Mouse (Mus musculus) limb, embryonic 14.5 days (tissue): ENCODE data around the gene Ly6g6c. TPM values are rescaled to one million over a fixed set of nuclear protein-coding genes. Genes with fewer than 3 reads are reported as not detected.

Experiments used
- ATAC-seq: fragments of 200-750 bp; cut with Nextera tagmentation; 2 replicates; pipeline ENCODE4 v1.8.0; 2017; ENCODE audit warnings: low read depth, moderate number of reproducible peaks, moderate TSS enrichment; ENCODE audit not compliant: low FRiP score
- DNase-seq: peaks from one replicate; pipeline ENCODE4 v3.0.0-alpha.2; 2015; ENCODE audit warnings: low spot score
- H3K27ac ChIP-seq: fragments of 300-500 bp; sonication (generic); replicated peaks from 2 replicates; pipeline ENCODE4 v1.5.1; 2014; ENCODE audit warnings: low read depth, mild to moderate bottlenecking, low read length, moderate library complexity, mixed read lengths
- H3K27me3 ChIP-seq: fragments of 300-500 bp; sonication (generic); 2 replicates; pipeline ENCODE4 v1.6.1; 2014; ENCODE audit warnings: low read length, mixed read lengths; ENCODE audit not compliant: control insufficient read depth, insufficient read depth
- H3K36me3 ChIP-seq: fragments of 300-500 bp; sonication (generic); 2 replicates; pipeline ENCODE4 v1.6.1; 2014; ENCODE audit warnings: mild to moderate bottlenecking, low read length, moderate library complexity, mixed read lengths; ENCODE audit not compliant: control insufficient read depth, insufficient read depth
- H3K4me1 ChIP-seq: fragments of 300-500 bp; sonication (generic); 2 replicates; pipeline ENCODE4 v1.6.1; 2014; ENCODE audit warnings: antibody characterized with exemption, low read length, mixed read lengths; ENCODE audit not compliant: control insufficient read depth, insufficient read depth
- H3K4me2 ChIP-seq: fragments of 300-500 bp; sonication (generic); replicated peaks from 2 replicates; pipeline ENCODE4 v1.6.1; 2014; ENCODE audit warnings: low read depth, mild to moderate bottlenecking, low read length, moderate library complexity; ENCODE audit not compliant: severe bottlenecking
- H3K4me3 ChIP-seq: fragments of 300-500 bp; sonication (generic); replicated peaks from 2 replicates; pipeline ENCODE4 v1.5.1; 2014; ENCODE audit warnings: low read length
- H3K9ac ChIP-seq: fragments of 300-500 bp; sonication (generic); 2 replicates; pipeline ENCODE4 v1.6.1; 2014; ENCODE audit warnings: mild to moderate bottlenecking, low read depth, low read length, moderate library complexity; ENCODE audit not compliant: severe bottlenecking
- H3K9me3 ChIP-seq: fragments of 300-500 bp; sonication (generic); 2 replicates; pipeline ENCODE4 v1.6.1; 2016; ENCODE audit warnings: low read length; ENCODE audit not compliant: control insufficient read depth
- POLR2A ChIP-seq: fragments of 200-500 bp; IDR thresholded peaks from 2 replicates; pipeline ENCODE4 v1.8.0; 2012; ENCODE audit warnings: inconsistent platforms, mild to moderate bottlenecking, moderate library complexity, borderline replicate concordance; ENCODE audit not compliant: insufficient read depth, insufficient read length; ENCODE audit errors: extremely low read depth
- WGBS: fragments of 180-500 bp; shearing (Covaris S2); extraction: QIAGEN DNeasy Blood & Tissue Kit; methylation state at CpG from one replicate; pipeline ENCODE4 v1.1.7; 2014; 5-methylcytosine and 5-hydroxymethylcytosine counted together
- polyA plus RNA-seq, 2 experiments: library from polyadenylated mRNA; depleted of rRNA in 1 of 2; stranded (reverse) in 1 of 2; unstranded in 1 of 2; fragments of >200 nt; fragmentation: Nextera tagmentation in 1 of 2; extraction: Ambion mirVana in 1 of 2; gene quantifications; 2 replicates each; pipeline versions ENCODE4 v1.2.1 to v1.2.3; 2012 to 2014

The Ly6g6c gene
- polyA plus RNA-seq, 2 experiments: 5.5 to 22.3 TPM

DNA sequence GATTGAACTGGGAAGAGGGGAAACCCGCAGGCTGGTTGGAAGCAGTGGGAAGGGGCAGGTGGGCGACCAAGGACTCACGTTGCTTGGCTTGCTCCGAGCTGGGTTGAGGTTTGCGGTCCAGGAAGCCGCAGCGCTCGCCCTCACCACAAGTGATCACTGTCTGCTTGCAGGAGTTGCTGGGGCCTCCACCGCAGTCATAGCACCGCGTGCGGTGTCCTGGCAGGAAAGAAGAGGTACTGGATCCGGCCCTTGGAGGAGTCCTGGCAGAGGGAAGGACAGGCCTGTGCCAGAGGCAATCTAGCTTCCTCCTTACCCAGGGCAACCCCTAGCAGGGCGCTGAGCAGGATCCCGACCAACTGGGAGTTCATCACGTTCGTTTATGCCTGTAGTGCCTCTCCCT, 8.9 kb downstream of the Ly6g6c start:
- H3K27me3 ChIP-seq: no peaks in the 10 kb centered on the region
- H3K4me2 ChIP-seq: no peak overlapping the region

DNA sequence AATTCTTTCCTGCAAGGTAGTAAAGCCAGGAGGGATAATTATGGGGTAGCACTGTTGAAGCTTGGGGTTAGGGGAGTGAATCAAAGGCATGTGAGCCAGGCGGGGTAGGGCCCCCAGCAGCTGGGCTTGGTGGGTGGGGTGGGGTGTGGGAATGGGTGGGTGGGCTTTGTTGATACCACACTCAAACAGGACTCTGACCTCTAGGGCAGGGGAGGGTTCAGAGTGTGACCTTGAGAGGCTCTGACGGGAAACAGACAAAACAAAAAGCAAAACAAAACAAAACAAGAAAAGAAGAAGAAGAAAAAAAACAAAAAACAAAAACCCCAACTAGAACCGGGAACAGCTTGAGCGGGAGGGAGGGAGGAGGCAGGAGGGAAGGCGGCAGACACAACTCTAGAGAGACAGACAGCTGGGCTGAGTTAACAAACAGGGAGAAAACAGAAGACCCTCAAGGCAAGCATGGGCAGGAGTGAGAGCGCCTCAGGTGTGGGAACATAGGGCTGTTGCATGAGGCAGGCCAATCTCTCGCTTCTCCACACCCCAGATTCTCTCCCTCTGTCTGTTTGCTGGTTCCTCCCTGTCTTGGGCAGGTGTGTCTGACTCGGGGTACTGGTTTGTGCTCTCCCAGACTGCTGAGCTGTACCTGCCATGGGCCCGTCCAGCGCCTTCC, 11.5 kb downstream of the Ly6g6c start, which contains the start of gene Ly6g6e:
Gene Ly6g6e, plus strand, starts transcription at position 396 of the 670 bp plus-strand sequence.
- Histone ChIP-seq H3K9ac (0 out of 2 replicates have a peak within 1 kb of the TSS, but pooled peaks have one; percentile 18), H3K9me3 (no peaks in the 10 kb centered on the region), H3K4me3 (no peak within 1 kb of the TSS), H3K36me3 (no peaks in the 10 kb centered on the region), H3K4me1 (peaks cover 8% of the 10 kb centered on the region; the same call in 1 of the 2 replicates), H3K27ac (no peak within 1 kb of the TSS), H3K4me2 (no peak within 1 kb of the TSS), H3K27me3 (no peaks in the 10 kb centered on the region)
- no peak for TF ChIP-seq POLR2A
- DNase-seq (no peak), ATAC-seq (no peak)
- WGBS: 20% methylated on average over 10 of the region's 10 CpGs

More for the DNA sequence above, 8.9 kb downstream of the Ly6g6c start:
- Histone ChIP-seq H3K9me3 (no peaks in the 10 kb centered on the region), H3K9ac (0 out of 2 replicates have a peak overlapping the region, but pooled peaks have one; percentile 12), H3K27ac (no peak overlapping the region), H3K36me3 (no peaks in the 10 kb centered on the region), H3K4me1 (peaks cover 8% of the 10 kb centered on the region; the same call in 1 of the 2 replicates), H3K4me3 (no peak overlapping the region)
- ATAC-seq: no peak
- no peak for TF ChIP-seq POLR2A
- WGBS: 24% methylated on average over 17 of the region's 17 CpGs
- no peak for DNase-seq

DNA sequence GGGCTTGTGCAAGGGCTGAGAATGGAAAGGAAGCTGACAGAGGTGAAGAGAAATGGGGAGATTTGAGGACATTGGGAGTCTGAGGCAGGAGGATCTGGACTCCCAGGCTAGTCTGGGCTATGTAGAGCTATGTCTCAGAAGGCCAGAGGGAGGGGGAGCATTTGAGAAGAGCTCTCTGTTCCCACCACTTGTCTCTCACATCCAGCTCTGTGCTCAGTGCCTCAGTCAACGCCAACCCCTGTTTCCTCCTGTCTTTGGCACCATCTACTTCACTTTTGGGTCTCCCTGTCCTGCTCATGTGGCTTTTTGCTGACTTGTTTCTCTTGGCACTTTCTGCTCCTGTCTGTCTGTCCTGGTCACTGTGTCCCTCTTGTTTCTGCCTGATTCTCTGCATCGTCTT, 12.1 kb downstream of the Ly6g6c start:
- H3K4me2 ChIP-seq: no peak overlapping the region
- H3K27me3 ChIP-seq: no peaks in the 10 kb centered on the region
- H3K4me1 ChIP-seq: peaks cover 8% of the 10 kb centered on the region; the same call in 1 of the 2 replicates
- no peaks in the 10 kb centered on the region for H3K36me3 ChIP-seq
- 30% methylated on average over 2 of the region's 2 CpGs for WGBS
- DNase-seq (no peak), ATAC-seq (no peak)
- no peaks in the 10 kb centered on the region for H3K9me3 ChIP-seq
- no peak overlapping the region for H3K9ac ChIP-seq
- H3K4me3 ChIP-seq: no peak overlapping the region
- no peak overlapping the region for H3K27ac ChIP-seq
- no peak for TF ChIP-seq POLR2A

GRCm38 (mm10) chr17:35077786-35078233, 12.6 kb downstream of the Ly6g6c start, which contains the start of gene Ly6g6d:
TSS of gene Ly6g6d (minus strand) at chr17:35078065.
- no peaks in the 10 kb centered on the region for H3K9me3 ChIP-seq
- 0 out of 2 replicates have a peak within 1 kb of the TSS, but pooled peaks have one; percentile 18 for H3K9ac ChIP-seq
- H3K27ac ChIP-seq: no peak within 1 kb of the TSS
- 12% methylated on average over 14 of the region's 14 CpGs for WGBS
- no peaks in the 10 kb centered on the region for H3K36me3 ChIP-seq
- ATAC-seq (no peak), DNase-seq (no peak)
- no peak for TF ChIP-seq POLR2A
- no peaks in the 10 kb centered on the region for H3K27me3 ChIP-seq
- no peak within 1 kb of the TSS for H3K4me2 ChIP-seq
- peaks cover 8% of the 10 kb centered on the region; the same call in 1 of the 2 replicates for H3K4me1 ChIP-seq
- no peak within 1 kb of the TSS for H3K4me3 ChIP-seq

DNA sequence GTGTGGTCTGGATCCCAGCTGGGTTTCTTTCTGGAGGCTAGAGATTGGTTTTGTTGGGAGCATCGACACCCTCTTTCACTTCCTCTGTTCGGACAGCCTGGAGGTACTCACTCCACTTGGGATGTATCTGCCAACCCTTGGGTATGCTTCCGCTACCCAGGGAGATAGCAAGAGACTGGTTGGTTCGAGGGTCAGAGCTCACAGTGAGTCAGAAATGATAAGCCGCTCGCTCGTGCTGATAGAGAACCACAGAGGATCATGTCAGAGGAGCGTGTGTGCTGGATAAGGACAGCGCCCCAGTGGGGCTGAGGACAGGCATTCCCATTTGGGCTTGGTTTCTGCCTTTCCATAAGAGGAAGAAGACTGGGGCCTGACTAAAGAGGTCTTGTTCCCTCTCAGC, 14.6 kb downstream of the Ly6g6c start:
- 72% methylated on average over 9 of the region's 9 CpGs for WGBS
- H3K27me3 ChIP-seq: no peaks in the 10 kb centered on the region
- no peak overlapping the region for H3K27ac ChIP-seq
- no peaks in the 10 kb centered on the region for H3K9me3 ChIP-seq
- no peak overlapping the region for H3K4me3 ChIP-seq
- H3K4me2 ChIP-seq: no peak overlapping the region
- DNase-seq: no peak
- no peak for TF ChIP-seq POLR2A
- H3K9ac ChIP-seq: no peak overlapping the region
- no peaks in the 10 kb centered on the region for H3K36me3 ChIP-seq
- ATAC-seq: no peak
- H3K4me1 ChIP-seq: peaks cover 5% of the 10 kb centered on the region; the same call in 1 of the 2 replicates
